Mouse (Mus musculus) right cerebral cortex, postnatal 4 days (tissue): ENCODE measurements at regions not wholly inside any gene's neighbourhood (a gene's known extent, or its start where the extent isn't known, plus 50 kb on each side); places are given as distances from the start of the nearest gene placed in this dataset.

Experiments
- DNase-seq: peaks from one replicate; pipeline ENCODE4 v3.0.0-alpha.2; 2022

- no peak for DNase-seq
Observed at GRCm38 (mm10) chr10:43794587-43794986, 107.0 kb downstream of the Qrsl1 start.

GRCm38 (mm10) chr10:43800077-43800476 is 101.5 kb downstream of the Qrsl1 start:
- no peak for DNase-seq

- no peak for DNase-seq
Observed at GRCm38 (mm10) chr10:43815291-43815690, 86.3 kb downstream of the Qrsl1 start.

- DNase-seq: no peak
Observed at GRCm38 (mm10) chr10:43817522-43818198, 83.9 kb downstream of the Qrsl1 start.

DNA sequence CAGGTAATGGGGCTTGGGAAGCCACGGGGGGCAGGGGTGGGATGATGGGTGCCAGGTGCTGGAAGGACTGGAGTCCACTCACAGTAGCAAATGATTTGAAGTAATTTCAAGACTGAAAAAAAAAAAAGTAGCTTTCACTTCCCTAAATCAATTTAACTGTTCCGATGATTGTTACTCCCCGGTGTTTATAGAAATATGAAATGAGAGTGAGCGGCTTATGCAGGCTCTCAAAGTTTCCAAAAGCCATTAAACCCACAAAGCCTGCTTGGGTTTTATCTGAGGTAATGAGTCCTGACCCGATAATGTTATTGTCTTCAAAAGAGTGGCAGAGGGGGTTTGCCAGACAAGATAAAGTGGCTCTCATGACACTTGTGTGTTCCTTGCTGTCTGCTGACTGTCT is 82.9 kb downstream of the Qrsl1 start:
- DNase-seq: no peak

DNA sequence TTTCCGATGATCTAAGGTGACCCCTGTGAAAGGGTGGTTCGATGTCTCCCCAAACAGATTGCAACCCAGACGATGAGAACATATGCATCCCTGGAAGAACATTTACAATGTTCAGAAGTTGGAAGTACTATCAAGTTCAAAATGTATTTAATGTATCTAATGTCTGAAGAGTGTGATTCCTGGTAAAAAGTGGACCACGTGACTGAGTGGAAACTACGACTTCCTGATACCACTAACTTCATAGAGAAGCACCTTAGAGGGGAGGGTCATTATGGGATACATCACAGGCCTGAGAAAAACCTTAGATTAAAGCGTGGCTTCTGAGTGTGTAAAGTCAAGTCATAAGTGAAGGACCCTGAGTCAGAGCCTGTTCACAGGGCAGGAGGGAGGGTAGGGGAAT is 82.1 kb downstream of the Qrsl1 start:
- DNase-seq: no peak

DNA sequence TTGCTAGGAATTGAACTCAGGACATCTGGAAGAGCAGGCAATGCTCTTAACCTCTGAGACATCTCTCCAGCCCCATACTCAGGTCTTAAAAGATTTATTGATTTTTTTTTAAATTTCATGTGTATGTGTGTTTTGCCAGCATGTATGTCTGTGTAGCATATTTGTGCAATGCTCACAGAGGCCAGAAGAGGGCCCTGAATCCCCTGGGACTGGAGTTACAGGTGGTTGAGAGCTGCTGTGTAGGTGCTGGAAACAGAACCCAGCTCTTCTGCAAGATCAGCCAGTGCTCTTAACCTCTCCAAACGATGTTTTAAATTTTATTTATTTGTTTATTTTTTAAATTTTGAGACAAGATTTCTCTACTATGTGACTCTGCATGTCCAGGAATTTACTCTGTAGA is 78.9 kb downstream of the Qrsl1 start:
- no peak for DNase-seq

GRCm38 (mm10) chr10:43824009-43824408 is 77.5 kb downstream of the Qrsl1 start:
- no peak for DNase-seq
